Mouse (Mus musculus) kidney, adult 2 months (tissue): Measurements from ENCODE around the gene Mtmr12.

Source experiments
- CTCF ChIP-seq: fragments of 200-500 bp; conservative IDR thresholded peaks from 2 replicates; pipeline ENCODE4 v1.5.1; 2011; ENCODE audit warnings: low read depth, mild to moderate bottlenecking, control low read depth, low read length, moderate library complexity, mixed read lengths; ENCODE audit not compliant: insufficient read depth, insufficient read length
- POLR2A ChIP-seq: fragments of 200-500 bp; IDR thresholded peaks from one replicate; pipeline ENCODE4 v1.6.1; 2011; ENCODE audit warnings: low read depth, low read length, control low read depth

DNA sequence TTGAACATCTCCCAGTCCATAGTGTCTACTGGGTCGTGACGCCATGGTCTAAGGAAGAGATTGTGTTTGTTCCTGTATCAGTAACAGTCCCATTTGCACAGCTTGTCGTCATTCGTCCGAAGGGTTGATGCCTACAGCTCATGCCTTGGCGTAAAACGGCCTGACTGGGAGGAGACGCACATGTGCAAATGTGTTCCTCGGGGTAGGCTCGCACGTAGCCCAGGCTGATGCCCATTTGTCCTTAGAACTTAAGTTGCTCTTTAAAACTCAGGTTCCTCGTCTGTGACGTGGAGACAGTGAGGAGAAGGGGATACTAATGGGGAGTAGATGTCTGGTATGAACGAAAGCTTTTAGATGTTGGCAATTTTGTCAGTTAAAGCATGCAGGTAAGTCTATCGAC is 22.1 kb downstream of the Mtmr12 start:
- TF ChIP-seq POLR2A = no peak
- no peak for TF ChIP-seq CTCF
